Mouse (Mus musculus): Measurements from ENCODE around the gene Rptor. TPM values are rescaled to one million over a fixed set of nuclear protein-coding genes. Genes with fewer than 3 reads are reported as not detected.

The Rptor gene
- total RNA-seq, 2 experiments from 2014 or later = 42.8 to 47.5 TPM

GRCm38 (mm10) chr11:119947426-119947825 lies 344.7 kb downstream of the Rptor start:
- no peak for DNase-seq (ENCODE audit: low spot score in 2 of 2)

- DNase-seq (ENCODE audit: low spot score in 2 of 2) = no peak
Observed at GRCm38 (mm10) chr11:119947897-119948296, 345.2 kb downstream of the Rptor start.

- DNase-seq (ENCODE audit: low spot score in 2 of 2) = no peak
Observed at GRCm38 (mm10) chr11:119948305-119948704, 345.6 kb downstream of the Rptor start.

- no peak for DNase-seq (ENCODE audit: low spot score in 2 of 2)
Observed at GRCm38 (mm10) chr11:119948803-119949202, 346.1 kb downstream of the Rptor start.

Other genes with a start within 250 kb of the Rptor start
- gene Sgsh, start 247.4 kb upstream of the Rptor start, total RNA-seq (2021) = 1 to 10 TPM; 5.9 to 6.5 TPM
- 1 to 10 TPM; 5.3 TPM for gene Slc26a11, start 247.3 kb upstream of the Rptor start, total RNA-seq (2021)
- 10 to 100 TPM in 1 of 2 experiments, 1 to 10 TPM in 1; 9.2 to 10.9 TPM for gene Rnf213, start 209.8 kb upstream of the Rptor start, total RNA-seq (2021)
- 10 to 100 TPM; 19.3 to 22.1 TPM for gene Endov, start 111.6 kb upstream of the Rptor start, total RNA-seq (2021)
- gene Nptx1, start 55.2 kb upstream of the Rptor start, total RNA-seq (2021) = under 1 TPM; 0.67 to 0.88 TPM